Mouse (Mus musculus) liver, postnatal 0 days (tissue): Measurements from ENCODE around the gene Zfp770.

Experiments used
- CTCF ChIP-seq: sonication (generic); IDR thresholded peaks from 2 replicates; pipeline ENCODE4 v1.5.1; 2016; ENCODE audit warnings: antibody characterized with exemption, low read depth
- EP300 ChIP-seq: IDR thresholded peaks from 2 replicates; pipeline ENCODE4 v1.6.1; 2016; ENCODE audit warnings: antibody characterized with exemption, low read depth, mild to moderate bottlenecking

GRCm38 (mm10) chr2:114177802-114178733 is 23.2 kb downstream of the Zfp770 start:
- TF ChIP-seq CTCF = no peak
- no peak for TF ChIP-seq EP300
